Mouse (Mus musculus) CD4-positive helper T cell, adult 2 months (primary cell): Measurements from ENCODE around the gene Zxdb.
"Not testable (repeated sequence)": the region's sequence is repeated elsewhere in the genome, so short reads cannot be mapped to it uniquely, and the experiment has no call there.

ENCODE experiments used
- DNase-seq: peaks from one replicate; pipeline ENCODE4 v3.0.0-alpha.2; 2012; ENCODE audit warnings: low read depth, missing footprints, low spot score

The Zxdb gene

GRCm38 (mm10) chrX:94724192-94724971 lies at the start of gene Zxdb:
Gene Zxdb (plus strand): TSS chrX:94724569.
- DNase-seq: not testable (repeated sequence)

DNA sequence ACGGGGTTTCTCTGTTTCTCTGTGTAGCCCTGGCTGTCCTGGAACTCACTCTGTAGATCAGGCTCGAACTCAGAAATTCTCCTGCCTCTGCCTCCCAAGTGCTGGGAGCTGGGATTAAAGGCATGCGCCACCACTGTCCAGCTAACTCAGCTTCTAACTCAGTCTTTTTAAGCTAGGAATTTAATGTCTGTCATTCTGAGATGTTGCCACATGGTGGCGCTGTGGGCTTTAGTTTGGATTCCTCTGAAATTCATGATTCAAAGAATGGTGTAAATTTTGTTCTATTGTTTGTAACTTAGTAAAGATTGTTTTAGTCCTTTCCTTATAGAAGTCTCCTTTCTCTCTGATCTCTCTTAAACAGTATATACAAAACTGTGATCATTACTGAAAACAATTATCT lies 49.4 kb upstream of the Zxdb start:
- DNase-seq: peak; percentile 32

GRCm38 (mm10) chrX:94681581-94681980 lies 42.8 kb upstream of the Zxdb start:
- not testable (repeated sequence) for DNase-seq

- not testable (repeated sequence) for DNase-seq
Measured at GRCm38 (mm10) chrX:94689593-94689992, 34.8 kb upstream of the Zxdb start.

GRCm38 (mm10) chrX:94706676-94707075 lies 17.7 kb upstream of the Zxdb start:
- DNase-seq: not testable (repeated sequence)

DNA sequence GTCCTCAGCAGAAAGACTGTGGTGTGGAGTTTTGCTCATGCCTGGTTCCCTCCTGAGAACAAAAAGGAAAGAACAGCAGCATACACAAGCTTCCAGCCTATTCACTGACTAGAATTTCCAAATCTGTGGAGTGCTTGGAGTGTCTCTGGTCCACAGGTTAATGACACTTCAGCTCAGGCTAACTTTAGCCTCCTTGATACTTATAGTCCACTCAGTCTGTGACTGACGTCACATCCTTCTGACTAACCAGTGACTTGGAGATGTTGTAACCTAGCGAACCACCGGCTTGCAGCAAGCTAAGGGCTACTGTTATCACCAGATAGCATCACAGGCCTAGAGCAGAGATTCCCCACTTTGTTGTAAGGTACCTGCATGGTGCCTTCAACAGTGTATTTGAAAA lies 14.6 kb upstream of the Zxdb start:
- DNase-seq: not testable (repeated sequence)

GRCm38 (mm10) chrX:94724972-94725569 lies 702 bp downstream of the Zxdb start:
- not testable (repeated sequence) for DNase-seq

- not testable (repeated sequence) for DNase-seq
Measured at GRCm38 (mm10) chrX:94725627-94726083, 1.3 kb downstream of the Zxdb start.

GRCm38 (mm10) chrX:94731596-94731995 lies 7.2 kb downstream of the Zxdb start:
- DNase-seq: no peak

DNA sequence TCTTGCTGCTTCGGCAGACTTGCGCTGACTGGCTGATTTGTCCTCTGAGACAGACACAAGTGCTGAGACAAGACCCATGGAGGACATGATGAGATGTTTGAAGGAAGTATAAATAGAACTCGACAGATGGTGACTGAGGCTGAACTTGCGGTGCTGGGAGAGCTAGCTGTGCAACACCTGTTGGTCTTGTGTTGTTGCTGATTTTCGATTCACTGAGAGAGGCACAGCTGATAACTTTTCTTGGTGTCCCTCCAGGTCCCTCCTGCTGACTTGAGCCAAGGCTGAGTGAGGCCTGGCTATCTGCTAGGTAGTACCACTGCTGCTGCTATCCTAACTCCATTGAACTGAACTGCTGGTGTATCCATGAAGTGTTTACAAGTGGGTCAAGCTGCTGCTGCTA lies 29.4 kb downstream of the Zxdb start:
- no peak for DNase-seq

GRCm38 (mm10) chrX:94759959-94760358 lies 35.6 kb downstream of the Zxdb start:
- DNase-seq: no peak

DNA sequence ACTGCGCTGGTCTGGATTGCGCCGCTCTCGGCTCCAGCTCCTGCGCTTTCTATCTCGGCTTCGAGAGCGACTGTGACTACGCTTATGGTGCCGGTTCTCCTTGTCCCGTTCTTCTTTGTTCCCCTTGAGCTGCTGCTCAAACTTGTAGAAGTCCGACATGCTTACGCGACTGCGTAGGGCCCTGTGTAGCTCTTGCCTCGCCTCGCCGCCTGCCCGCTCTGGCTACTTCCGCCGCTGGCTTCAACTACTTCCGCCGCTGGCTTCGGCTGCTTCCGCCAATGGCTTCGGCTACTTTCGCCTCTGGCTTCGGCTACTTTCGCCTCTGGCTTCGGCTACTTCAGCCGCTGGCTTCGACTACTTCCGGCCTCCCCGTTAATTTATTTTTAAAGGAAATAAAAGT lies 49.5 kb downstream of the Zxdb start:
- DNase-seq: no peak
